Mouse (Mus musculus): ENCODE data around the gene Cyp51. TPM values are rescaled to one million over a fixed set of nuclear protein-coding genes. Genes with fewer than 3 reads are reported as not detected.

Cyp51 gene
- 39.0 TPM for total RNA-seq (2023)

GRCm38 (mm10) chr5:4104341-4105040 lies at the start of gene Cyp51:
Cyp51 (minus strand) TSS chr5:4104746.

Other genes starting within 250 kb of the Cyp51 start
- gene Mterf1a, start 210.8 kb downstream of the Cyp51 start, total RNA-seq (2023): 15.6 TPM
- 95.8 TPM for gene Akap9, start 176.7 kb downstream of the Cyp51 start, total RNA-seq (2023)
- gene Mterf1b, start 87.6 kb upstream of the Cyp51 start, total RNA-seq (2023): 5.7 TPM

All from CD4-positive naive resting alpha-beta T cell, adult 57 days (primary cell).